Comparison of ENCODE assay signal across 8 mouse cellular contexts in the genomic region with DNA sequence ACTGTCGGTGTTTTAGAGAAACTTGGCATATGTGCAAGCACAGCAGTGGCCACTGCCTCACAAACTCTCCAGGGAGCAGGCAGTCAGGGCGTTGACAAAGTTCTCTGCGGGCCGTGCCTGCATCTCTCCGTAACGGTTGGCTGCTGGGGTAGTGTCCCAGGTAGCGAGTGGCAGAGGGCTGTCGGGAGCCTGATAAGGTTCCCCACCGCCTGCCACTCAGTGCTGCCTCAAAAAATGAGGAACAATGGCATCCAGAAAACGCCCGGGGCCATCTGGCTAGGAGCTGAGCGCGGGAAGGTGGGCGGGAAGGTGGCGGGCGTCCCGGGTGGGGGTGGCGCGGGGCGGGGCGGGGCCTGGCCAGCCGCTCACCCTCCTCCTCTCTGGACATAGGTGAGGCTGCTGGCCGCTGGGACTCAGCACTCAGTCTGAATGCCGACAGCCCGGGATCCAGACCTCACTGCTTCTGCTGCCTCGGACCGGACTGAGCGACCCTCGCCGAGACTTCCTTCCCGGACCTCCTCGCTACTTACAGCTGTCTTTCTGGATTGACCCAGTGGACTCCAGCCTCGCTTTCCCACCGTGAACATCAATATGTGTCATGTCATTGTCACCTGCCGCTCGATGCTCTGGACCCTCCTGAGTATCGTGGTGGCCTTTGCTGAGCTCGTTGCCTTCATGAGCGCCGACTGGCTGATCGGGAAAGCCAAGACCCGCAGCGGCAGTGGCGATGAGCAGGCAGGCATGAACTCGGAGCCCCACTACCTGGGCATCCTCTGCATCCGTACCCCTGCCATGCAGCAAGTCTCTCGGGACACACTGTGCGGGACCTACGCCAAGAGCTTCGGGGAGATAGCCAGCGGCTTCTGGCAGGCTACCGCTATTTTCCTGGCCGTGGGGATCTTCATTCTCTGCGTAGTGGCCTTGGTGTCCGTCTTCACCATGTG.
DNase-seq lines count a peak whose midpoint lies in the region; ATAC-seq lines count a peak whose summit lies in the region.

No protein-coding gene starts in this region.

- 0 out of 2 replicates have a peak, but pooled peaks have one; percentile 13 for ATAC-seq in frontal cortex, adult (ENCODE audit: low TSS enrichment)
- peak; percentile 68 for ATAC-seq in erythroid progenitor cell, adult 5-6 weeks (replicated peaks; ENCODE audit: low FRiP score, poor library complexity, severe bottlenecking)

- intact Hi-C loops in heart, postnatal 14 days (cut with DNase I): no loop called here

- no peak for DNase-seq in frontal cortex, postnatal 10 days (ENCODE audit: low spot score in 2 of 2)
- peak; percentile 53 for DNase-seq in c-Kit-positive CD71-negative TER-119-negative erythroid progenitor cells, embryonic 14.5 days (ENCODE audit: low read depth)
- DNase-seq in heart, postnatal 14 days: peak; percentile 57 to 64
- peak; percentile 65 to 76 for DNase-seq in kidney, postnatal 4 days
- DNase-seq in lung, postnatal 4 days: peak; percentile 43 to 64
- peak; percentile 46 for DNase-seq in right cerebral cortex, postnatal 4 days

Comparison
In these comparisons a context has a peak if more than half of its experiments do, and no peak if none do; other contexts are left out.
1. DNase-seq: peak in c-Kit-positive CD71-negative TER-119-negative erythroid progenitor cells, embryonic 14.5 days (single experiment), heart, postnatal 14 days (2 of 2), kidney, postnatal 4 days (2 of 2), lung, postnatal 4 days (2 of 2) and right cerebral cortex, postnatal 4 days (single experiment); none in frontal cortex, postnatal 10 days (0 of 2).